Mouse (Mus musculus) spleen, adult 2 months (tissue): ENCODE results near the gene Gm49388.

Experiments
- CTCF ChIP-seq: fragments of 200-500 bp; IDR thresholded peaks from 2 replicates; pipeline ENCODE4 v1.5.1; 2011; ENCODE audit warnings: mild to moderate bottlenecking, inconsistent platforms; ENCODE audit not compliant: insufficient read depth, insufficient read length, insufficient replicate concordance; ENCODE audit errors: extremely low read depth
- POLR2A ChIP-seq: fragments of 200-500 bp; IDR thresholded peaks from 2 replicates; pipeline ENCODE4 v1.6.1; 2011; ENCODE audit warnings: low read depth, low read length, inconsistent platforms

- TF ChIP-seq CTCF (no peak), POLR2A (no peak)
Measured at GRCm38 (mm10) chr7:127849973-127850875, 64.8 kb downstream of the Gm49388 start.
